Mouse (Mus musculus) heart, embryonic 12.5 days (tissue): ENCODE results near the gene Gm20388. TPM values are rescaled to one million over a fixed set of nuclear protein-coding genes. Genes with fewer than 3 reads are reported as not detected.

ENCODE experiments used
- ATAC-seq: fragments of 200-750 bp; cut with Nextera tagmentation; 2 replicates; pipeline ENCODE4 v1.8.0; 2017; ENCODE audit warnings: moderate TSS enrichment, moderate library complexity; ENCODE audit not compliant: insufficient number of reproducible peaks, low FRiP score
- H3K27ac ChIP-seq: fragments of 300-500 bp; sonication (generic); 2 replicates; pipeline ENCODE4 v1.5.1; 2016; ENCODE audit warnings: mild to moderate bottlenecking, moderate library complexity; ENCODE audit not compliant: poor library complexity, severe bottlenecking
- H3K27me3 ChIP-seq: fragments of 300-500 bp; sonication (generic); replicated peaks from 2 replicates; pipeline ENCODE4 v1.6.1; 2016; ENCODE audit warnings: mild to moderate bottlenecking, moderate library complexity
- H3K36me3 ChIP-seq: fragments of 300-500 bp; sonication (generic); 2 replicates; pipeline ENCODE4 v1.6.1; 2016; ENCODE audit warnings: mild to moderate bottlenecking, moderate library complexity
- H3K4me1 ChIP-seq: fragments of 300-500 bp; sonication (generic); replicated peaks from 2 replicates; pipeline ENCODE4 v1.6.1; 2016; ENCODE audit warnings: mild to moderate bottlenecking
- H3K4me2 ChIP-seq: fragments of 300-500 bp; sonication (generic); 2 replicates; pipeline ENCODE4 v1.6.1; 2016; ENCODE audit warnings: mild to moderate bottlenecking, moderate library complexity
- H3K4me3 ChIP-seq: fragments of 300-500 bp; sonication (generic); 2 replicates; pipeline ENCODE4 v1.5.1; 2016; ENCODE audit warnings: mild to moderate bottlenecking
- H3K9ac ChIP-seq: fragments of 300-500 bp; sonication (generic); 2 replicates; pipeline ENCODE4 v1.6.1; 2016; ENCODE audit warnings: mild to moderate bottlenecking, moderate library complexity
- H3K9me3 ChIP-seq: fragments of 300-500 bp; sonication (generic); replicated peaks from 2 replicates; pipeline ENCODE4 v1.6.1; 2016; ENCODE audit warnings: mild to moderate bottlenecking, moderate library complexity
- WGBS: fragments of 180-500 bp; shearing (Covaris S2); methylation state at CpG from one replicate; pipeline ENCODE4 v1.1.7; 2016; 5-methylcytosine and 5-hydroxymethylcytosine counted together
- polyA plus RNA-seq: library from polyadenylated mRNA; unstranded; fragments of >200 nt; fragmentation: Nextera tagmentation; extraction: Ambion mirVana; gene quantifications from 2 replicates; pipeline ENCODE4 v1.2.1, GENCODE M21; 2016

The Gm20388 gene
- polyA plus RNA-seq, 1 experiment from 2014 or later = not detected

GRCm38 (mm10) chr8:120751226-120752081 lies 840.8 kb downstream of the Gm20388 start:
- H3K4me2 ChIP-seq = peak overlapping the region; percentile 50
- no peaks in the 10 kb centered on the region for H3K36me3 ChIP-seq
- peak overlapping the region; percentile 38; the same call in 1 of the 2 replicates for H3K9ac ChIP-seq
- H3K4me3 ChIP-seq = no peak overlapping the region
- ATAC-seq = no peak; the same call in 1 of the 2 replicates
- no peaks in the 10 kb centered on the region for H3K9me3 ChIP-seq
- 49% methylated on average over 21 of the region's 21 CpGs for WGBS
- H3K27ac ChIP-seq = peak overlapping the region; percentile 64; the same call in 1 of the 2 replicates
- H3K27me3 ChIP-seq = peaks cover 24% of the 10 kb centered on the region
- H3K4me1 ChIP-seq = peaks cover 18% of the 10 kb centered on the region

GRCm38 (mm10) chr8:120752082-120752452 lies 841.4 kb downstream of the Gm20388 start:
- H3K9me3 ChIP-seq = no peaks in the 10 kb centered on the region
- H3K27ac ChIP-seq = peak overlapping the region; percentile 64; the same call in 1 of the 2 replicates
- WGBS = 4% methylated on average over 12 of the region's 12 CpGs
- H3K4me1 ChIP-seq = peaks cover 18% of the 10 kb centered on the region
- H3K27me3 ChIP-seq = peaks cover 24% of the 10 kb centered on the region
- no peaks in the 10 kb centered on the region for H3K36me3 ChIP-seq
- H3K4me2 ChIP-seq = peak overlapping the region; percentile 50
- H3K9ac ChIP-seq = peak overlapping the region; percentile 38; the same call in 1 of the 2 replicates
- ATAC-seq = peak; percentile 71
- no peak overlapping the region for H3K4me3 ChIP-seq

GRCm38 (mm10) chr8:120753476-120753875 lies 842.8 kb downstream of the Gm20388 start:
- no peak for ATAC-seq
- WGBS = 86% methylated on average over 22 of the region's 22 CpGs
- H3K4me2 ChIP-seq = no peak overlapping the region
- peaks cover 18% of the 10 kb centered on the region for H3K4me1 ChIP-seq
- no peaks in the 10 kb centered on the region for H3K36me3 ChIP-seq
- H3K9ac ChIP-seq = no peak overlapping the region
- peaks cover 24% of the 10 kb centered on the region for H3K27me3 ChIP-seq
- no peak overlapping the region for H3K27ac ChIP-seq
- H3K4me3 ChIP-seq = no peak overlapping the region
- H3K9me3 ChIP-seq = no peaks in the 10 kb centered on the region

GRCm38 (mm10) chr8:120755306-120756297 lies 845.0 kb downstream of the Gm20388 start:
- peaks cover 18% of the 10 kb centered on the region for H3K4me1 ChIP-seq
- H3K4me2 ChIP-seq = no peak overlapping the region
- no peak overlapping the region for H3K4me3 ChIP-seq
- no peaks in the 10 kb centered on the region for H3K9me3 ChIP-seq
- no peak overlapping the region for H3K27ac ChIP-seq
- no peak overlapping the region for H3K9ac ChIP-seq
- no peak for ATAC-seq
- H3K36me3 ChIP-seq = no peaks in the 10 kb centered on the region
- H3K27me3 ChIP-seq = peaks cover 22% of the 10 kb centered on the region
- WGBS = 62% methylated on average over 19 of the region's 19 CpGs

- H3K4me1 ChIP-seq = no peaks in the 10 kb centered on the region
- 54% methylated on average over 4 of the region's 4 CpGs for WGBS
- H3K4me3 ChIP-seq = no peak overlapping the region
- no peak for ATAC-seq
- no peak overlapping the region for H3K4me2 ChIP-seq
- H3K27me3 ChIP-seq = peaks cover 26% of the 10 kb centered on the region
- no peak overlapping the region for H3K27ac ChIP-seq
- H3K9me3 ChIP-seq = no peaks in the 10 kb centered on the region
- no peaks in the 10 kb centered on the region for H3K36me3 ChIP-seq
- H3K9ac ChIP-seq = no peak overlapping the region
Measured at GRCm38 (mm10) chr8:120758005-120758404, 847.4 kb downstream of the Gm20388 start.

- Histone ChIP-seq H3K27ac (no peak overlapping the region), H3K27me3 (peaks cover 8% of the 10 kb centered on the region), H3K4me3 (no peak overlapping the region), H3K4me1 (no peaks in the 10 kb centered on the region), H3K4me2 (no peak overlapping the region), H3K9me3 (no peaks in the 10 kb centered on the region), H3K36me3 (no peaks in the 10 kb centered on the region), H3K9ac (no peak overlapping the region)
- 79% methylated on average over 6 of the region's 6 CpGs for WGBS
- no peak for ATAC-seq
Measured at GRCm38 (mm10) chr8:120759847-120760246, 849.2 kb downstream of the Gm20388 start.

DNA sequence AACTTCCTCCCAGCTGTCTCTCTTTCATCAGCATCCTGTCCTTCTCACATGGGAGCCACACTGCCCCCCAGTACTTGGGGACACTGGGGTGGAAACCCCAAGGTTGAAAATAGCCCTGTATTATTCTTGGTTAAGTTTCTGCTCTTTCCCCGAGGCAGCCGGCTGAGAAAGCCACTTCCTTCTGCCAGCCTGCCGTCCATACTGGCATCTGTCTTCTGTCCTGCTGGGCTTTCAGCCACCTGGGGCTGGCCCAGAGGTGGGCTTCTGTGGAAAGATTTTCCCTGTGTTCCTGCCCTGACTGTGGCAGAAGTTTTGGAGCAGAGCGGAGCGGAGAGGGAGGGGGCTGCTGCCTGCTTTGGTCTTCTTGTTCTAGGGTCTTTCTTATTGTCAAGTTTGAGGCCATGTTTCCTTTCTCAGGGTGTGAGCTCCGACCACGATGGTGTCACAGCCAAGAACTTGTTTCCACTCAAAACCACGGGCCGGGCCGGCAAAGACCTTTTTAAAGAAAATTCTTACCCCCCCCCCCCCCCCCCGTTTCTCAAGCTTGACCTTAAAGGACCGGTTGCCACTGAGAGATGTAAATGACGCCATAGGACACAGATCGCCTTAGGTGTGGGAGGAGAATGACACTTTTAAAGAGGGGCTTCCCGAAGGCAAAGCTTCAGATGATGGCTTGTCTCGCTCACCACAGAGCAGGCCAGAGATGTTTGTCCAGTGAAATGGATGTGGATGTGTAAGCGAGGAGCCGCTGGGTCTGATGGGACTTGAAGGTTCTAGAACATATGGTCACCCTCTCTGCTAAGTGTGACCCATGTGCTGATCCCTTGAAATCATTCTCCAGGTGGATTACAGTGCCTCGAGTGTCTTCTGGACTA lies 849.9 kb downstream of the Gm20388 start:
- Histone ChIP-seq H3K9ac (no peak overlapping the region), H3K27me3 (peaks cover 8% of the 10 kb centered on the region; the same call in 1 of the 2 replicates), H3K36me3 (no peaks in the 10 kb centered on the region), H3K4me1 (no peaks in the 10 kb centered on the region), H3K4me3 (no peak overlapping the region), H3K27ac (no peak overlapping the region), H3K4me2 (no peak overlapping the region), H3K9me3 (no peaks in the 10 kb centered on the region)
- ATAC-seq = no peak
- 72% methylated on average over 19 of the region's 19 CpGs for WGBS

GRCm38 (mm10) chr8:120763267-120763666 lies 852.6 kb downstream of the Gm20388 start:
- no peak for ATAC-seq
- 47% methylated on average over 5 of the region's 5 CpGs for WGBS
- no peak overlapping the region for H3K4me2 ChIP-seq
- no peaks in the 10 kb centered on the region for H3K36me3 ChIP-seq
- no peaks in the 10 kb centered on the region for H3K9me3 ChIP-seq
- no peak overlapping the region for H3K4me3 ChIP-seq
- H3K9ac ChIP-seq = no peak overlapping the region
- peaks cover 3% of the 10 kb centered on the region for H3K4me1 ChIP-seq
- no peak overlapping the region for H3K27ac ChIP-seq
- H3K27me3 ChIP-seq = peaks cover 8% of the 10 kb centered on the region; the same call in 1 of the 2 replicates

GRCm38 (mm10) chr8:120764638-120765037 lies 854.0 kb downstream of the Gm20388 start:
- Histone ChIP-seq H3K9me3 (no peaks in the 10 kb centered on the region), H3K4me2 (no peak overlapping the region), H3K36me3 (no peaks in the 10 kb centered on the region), H3K9ac (no peak overlapping the region), H3K4me3 (no peak overlapping the region), H3K27ac (no peak overlapping the region), H3K27me3 (peaks cover 3% of the 10 kb centered on the region; the same call in 1 of the 2 replicates), H3K4me1 (peaks cover 14% of the 10 kb centered on the region)
- no peak for ATAC-seq

- no peaks in the 10 kb centered on the region for H3K36me3 ChIP-seq
- H3K4me1 ChIP-seq = peaks cover 14% of the 10 kb centered on the region
- no peak overlapping the region for H3K9ac ChIP-seq
- no peak overlapping the region for H3K4me3 ChIP-seq
- 25% methylated on average over 3 of the region's 3 CpGs for WGBS
- ATAC-seq = no peak
- H3K9me3 ChIP-seq = no peaks in the 10 kb centered on the region
- no peak overlapping the region for H3K4me2 ChIP-seq
- peaks cover 1% of the 10 kb centered on the region; the same call in 1 of the 2 replicates for H3K27me3 ChIP-seq
- H3K27ac ChIP-seq = no peak overlapping the region
Measured at GRCm38 (mm10) chr8:120766622-120767021, 856.0 kb downstream of the Gm20388 start.
